Mouse (Mus musculus) embryonic fibroblast, embryonic 13.5 days (primary cell): ENCODE data around the gene Cidec.

Experiments
- CTCF ChIP-seq: IDR thresholded peaks from 2 replicates; pipeline ENCODE4 v1.5.1; 2011; ENCODE audit warnings: mild to moderate bottlenecking, control low read depth, low read length, moderate library complexity, borderline replicate concordance; ENCODE audit not compliant: insufficient read depth
- POLR2A ChIP-seq: IDR thresholded peaks from 2 replicates; pipeline ENCODE4 v1.6.1; 2011; ENCODE audit warnings: low read depth, mild to moderate bottlenecking, control low read depth, low read length, moderate library complexity

DNA sequence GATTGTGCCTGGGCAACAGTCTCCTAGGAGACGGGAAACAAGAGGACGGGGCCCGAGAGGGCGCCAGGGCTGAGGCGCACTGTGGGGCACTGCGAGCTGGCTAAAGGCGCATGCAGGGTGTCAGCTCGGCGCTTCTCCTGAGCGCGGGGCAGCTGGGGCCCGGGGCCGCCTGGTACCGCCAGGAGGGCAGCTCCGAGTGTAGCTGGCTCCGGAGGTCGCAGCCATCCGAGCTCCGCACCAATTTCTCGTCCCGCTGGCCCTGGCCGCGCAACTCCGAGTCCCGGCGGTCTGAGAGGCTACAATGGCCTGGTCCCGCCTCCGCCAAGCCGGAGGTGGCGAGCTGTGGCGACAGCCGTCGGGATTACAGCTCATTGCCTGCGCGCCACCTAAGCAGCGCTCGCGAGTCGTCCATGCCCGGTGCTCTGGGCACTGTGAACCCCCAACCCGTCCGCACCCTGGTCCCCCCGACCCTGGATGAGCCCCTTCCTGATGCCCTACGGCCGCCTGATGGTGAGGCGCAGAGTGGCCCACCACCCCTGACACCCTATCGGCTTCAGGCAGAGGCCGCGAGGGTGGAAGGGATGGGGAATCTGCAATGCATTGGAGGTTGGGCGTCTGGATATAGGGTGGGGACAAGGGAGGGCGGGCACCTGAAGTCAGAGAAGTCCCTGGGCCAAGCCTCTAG is 43.0 kb downstream of the Cidec start:
- TF ChIP-seq POLR2A (no peak), CTCF (no peak)
